Mouse (Mus musculus) cerebellum, postnatal 36 days (tissue): ENCODE results near the gene Abcg3.
"Not testable (repeated sequence)": the region's sequence is repeated elsewhere in the genome, so short reads cannot be mapped to it uniquely, and the experiment has no call there.

Experiments
- DNase-seq, 2 experiments: peaks; one replicate each; pipeline ENCODE4 v3.0.0; 2021 to 2022; ENCODE audit warnings: mixed read lengths in 2 of 2

Abcg3 gene

DNA sequence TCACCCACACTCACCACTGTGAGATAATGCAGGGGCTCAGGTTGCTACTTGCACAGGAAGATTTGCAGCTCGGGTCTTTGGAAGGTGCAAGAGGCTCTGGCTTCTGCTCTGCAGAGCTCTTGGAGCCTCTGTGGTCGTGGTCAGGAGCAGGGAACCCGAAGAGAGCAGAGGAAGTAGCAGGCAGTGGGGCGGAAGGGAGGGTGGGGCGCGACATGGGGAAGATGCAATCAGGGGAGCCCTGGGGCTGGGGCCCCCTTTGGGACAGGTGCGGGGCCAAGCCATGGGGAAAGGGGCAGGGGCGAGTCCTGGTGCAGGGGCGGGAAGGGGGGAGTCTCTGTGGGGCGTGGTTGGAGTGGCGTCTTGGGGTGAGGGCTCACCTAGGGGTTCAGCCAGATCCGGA lies at the start of gene Abcg3:
Gene Abcg3, minus strand, starts transcription at position 184 of the 400 bp plus-strand sequence.
- DNase-seq = no peak

DNA sequence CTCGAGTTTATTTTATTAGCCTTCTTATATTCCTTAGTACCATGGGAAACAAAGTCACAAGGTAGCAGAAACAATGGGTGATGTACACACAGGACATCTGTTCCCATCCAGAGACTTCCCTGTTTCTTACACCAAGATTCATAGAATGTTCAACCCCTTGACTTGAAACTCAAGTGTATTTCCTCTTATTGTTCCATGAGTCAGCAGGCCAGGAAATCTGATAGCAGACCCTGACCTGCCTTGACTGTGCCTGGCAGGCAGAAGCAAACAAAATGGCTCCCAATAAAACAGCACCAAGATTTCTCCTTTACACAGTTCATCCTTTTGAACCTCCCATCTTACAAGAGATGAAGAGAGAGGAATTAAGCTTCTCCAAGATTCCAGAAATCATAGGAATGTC lies 30.0 kb upstream of the Abcg3 start:
- DNase-seq = no peak

DNA sequence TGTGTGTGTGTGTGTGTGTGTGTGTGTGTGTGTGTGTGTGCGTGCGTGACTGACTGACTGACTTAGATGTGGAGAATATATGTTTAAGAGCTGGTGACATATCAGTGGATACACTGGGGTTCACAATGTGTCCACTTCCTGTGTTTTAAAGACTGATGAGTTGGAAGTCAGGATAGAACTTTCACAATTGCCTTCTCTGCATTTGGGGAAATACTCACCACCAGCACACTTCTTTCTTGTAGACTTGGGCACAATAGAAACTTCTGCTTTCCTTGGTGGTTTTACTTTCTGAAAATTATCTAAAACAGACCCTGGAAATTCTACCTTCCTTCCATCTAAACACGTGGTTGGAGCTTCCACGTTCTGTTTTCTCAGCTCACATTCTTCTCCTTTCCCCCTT lies 29.1 kb upstream of the Abcg3 start:
- DNase-seq = no peak

DNA sequence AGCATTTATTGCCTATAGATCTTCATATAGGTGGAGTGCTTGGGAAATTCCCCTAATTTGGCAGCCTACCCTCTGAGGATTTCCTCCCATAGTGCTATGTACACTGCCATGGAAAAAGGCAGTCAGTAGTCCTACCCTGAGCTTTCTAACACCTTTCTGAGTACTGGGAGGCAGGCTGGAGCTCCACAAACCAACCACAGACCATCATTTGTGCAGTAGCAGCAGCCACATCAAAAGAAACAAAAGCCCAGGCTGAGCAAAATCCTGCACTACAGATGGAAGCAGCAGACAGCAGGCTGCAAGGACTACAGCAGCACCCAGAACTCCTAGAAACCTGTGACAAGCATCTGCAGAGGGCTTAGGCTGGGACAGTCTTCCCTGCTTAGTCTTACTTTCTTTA lies 27.9 kb upstream of the Abcg3 start:
- no peak for DNase-seq

DNA sequence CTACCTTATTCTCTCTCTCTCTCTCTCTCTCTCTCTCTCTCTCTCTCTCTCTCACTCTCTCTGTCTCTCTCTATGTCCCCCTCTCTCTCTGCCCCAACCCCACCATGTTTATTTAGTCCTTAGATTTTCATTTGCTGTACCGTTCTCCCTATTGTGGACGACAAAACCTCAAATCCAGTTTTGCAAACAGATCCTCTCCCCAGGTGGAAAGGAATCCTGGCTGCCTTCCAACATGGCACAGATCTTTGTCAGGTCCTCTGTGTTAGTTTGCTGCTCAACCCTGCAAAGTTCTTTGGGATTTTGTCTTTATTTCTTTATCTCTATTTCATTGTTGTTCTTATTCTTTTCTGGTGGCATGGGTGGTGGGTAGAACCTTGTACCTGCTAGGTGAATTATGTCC lies 6.9 kb upstream of the Abcg3 start:
- peak; percentile 2 to 11 for DNase-seq

DNA sequence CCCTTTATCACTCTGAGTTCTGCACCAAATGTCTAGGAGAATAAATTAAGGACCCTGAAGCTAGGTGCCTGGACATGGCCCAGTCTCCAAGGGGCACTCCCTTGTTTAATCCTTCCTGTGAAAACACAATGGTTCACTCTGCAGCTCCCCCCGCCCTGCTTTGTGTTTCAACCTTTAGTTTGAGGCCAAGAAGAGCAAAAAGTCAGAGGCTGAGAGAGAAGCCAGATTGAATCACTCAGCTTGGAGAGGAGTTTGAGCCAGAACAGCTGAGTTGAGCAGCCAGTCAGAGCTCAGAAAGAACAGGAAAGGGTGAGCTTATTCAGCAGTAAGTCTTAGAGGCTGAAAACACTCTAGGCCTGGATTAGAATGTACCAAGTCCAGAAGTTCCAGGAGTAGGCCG lies 5.5 kb upstream of the Abcg3 start:
- DNase-seq = no peak

DNA sequence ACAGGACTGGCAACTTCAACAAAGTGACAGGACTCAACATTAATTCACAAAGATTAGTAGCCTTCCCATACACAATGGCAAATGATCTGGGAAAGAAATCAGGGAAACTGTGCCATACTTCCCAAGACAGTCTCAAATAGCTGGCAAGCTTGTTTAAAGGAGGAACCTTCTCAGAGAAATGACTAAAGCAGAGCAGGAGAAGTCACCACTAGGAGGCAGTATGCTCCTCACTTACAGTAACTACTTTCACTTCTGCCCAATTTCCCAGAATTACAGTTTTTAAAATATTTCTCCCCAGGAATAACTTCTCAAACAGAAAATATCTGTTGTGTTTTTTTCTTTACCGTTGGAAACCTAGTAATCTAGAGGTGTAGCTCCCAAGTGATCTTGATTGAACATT lies 4.2 kb upstream of the Abcg3 start:
- DNase-seq = peak in 1 of 2 experiments; percentile 4

DNA sequence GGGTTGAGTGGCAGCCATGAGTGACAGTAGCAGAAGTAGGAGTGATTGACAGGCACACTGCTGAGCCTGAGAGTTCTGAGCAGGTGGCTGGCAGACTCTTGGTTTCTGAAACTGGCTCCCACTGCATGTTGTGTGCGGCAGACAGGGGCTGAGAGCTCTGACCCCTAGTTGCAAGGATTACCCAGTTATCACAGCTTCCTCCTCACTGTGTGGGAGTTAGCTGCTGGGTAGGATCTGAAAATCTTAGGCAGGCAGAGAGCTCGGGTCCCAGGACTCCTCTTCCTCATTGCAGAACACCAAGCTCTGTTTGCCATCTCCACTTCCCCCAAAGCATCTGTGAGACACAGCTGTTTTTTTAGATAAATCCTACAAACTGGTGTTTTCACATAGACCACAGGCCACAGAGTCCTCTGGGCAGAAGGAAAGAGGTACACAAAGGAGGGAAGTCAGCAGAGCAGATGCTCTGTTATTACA lies 3.4 kb downstream of the Abcg3 start:
- DNase-seq = no peak

DNA sequence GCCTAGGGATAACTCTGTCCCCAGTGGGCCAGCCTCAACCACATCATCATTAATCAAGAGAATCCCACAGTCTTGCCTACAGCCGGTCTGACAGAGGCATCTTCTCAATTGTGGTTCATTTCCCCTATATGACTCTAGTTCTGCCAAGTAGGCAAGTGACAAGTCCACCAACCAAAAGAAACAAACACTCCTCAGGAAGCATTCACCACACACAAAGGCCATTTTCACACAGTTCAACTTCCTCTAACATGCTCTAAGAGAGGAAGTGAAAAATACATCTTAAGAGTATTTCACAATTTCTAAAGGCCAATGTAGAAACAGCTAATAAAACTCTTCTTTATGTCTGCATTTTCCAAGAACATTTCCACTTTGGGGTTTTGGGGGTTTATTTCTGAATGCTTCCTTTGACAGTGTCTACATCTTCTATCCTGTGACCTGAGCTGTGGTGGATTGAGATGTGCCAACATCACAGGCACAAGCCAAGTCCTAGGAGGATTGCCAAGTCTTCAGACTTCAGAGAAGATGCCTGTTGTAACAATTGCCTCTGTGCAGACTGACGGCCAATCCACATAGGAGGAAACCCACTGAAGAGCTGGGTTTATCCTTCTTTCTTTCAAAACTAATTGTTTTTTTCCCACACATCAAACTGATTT lies 24.3 kb downstream of the Abcg3 start:
- DNase-seq = no peak

DNA sequence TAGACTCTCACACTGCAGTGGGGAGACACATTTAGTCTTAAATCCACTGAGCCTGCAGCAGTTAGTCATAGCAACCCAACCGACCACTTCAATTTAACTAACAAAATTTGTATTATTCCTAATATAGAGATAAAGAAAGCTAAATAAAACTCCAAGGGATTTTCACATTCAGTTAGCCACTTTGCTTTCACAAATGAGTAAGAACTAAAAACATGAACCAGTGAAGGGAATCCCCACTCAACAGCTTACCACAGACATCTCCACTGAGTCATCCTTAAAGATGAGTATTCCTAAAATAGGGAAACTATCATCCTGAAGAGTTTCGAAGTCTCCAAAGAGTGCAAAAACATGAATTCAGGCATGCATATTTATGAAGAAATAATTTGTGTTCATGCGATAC lies 27.3 kb downstream of the Abcg3 start:
- DNase-seq = no peak

DNA sequence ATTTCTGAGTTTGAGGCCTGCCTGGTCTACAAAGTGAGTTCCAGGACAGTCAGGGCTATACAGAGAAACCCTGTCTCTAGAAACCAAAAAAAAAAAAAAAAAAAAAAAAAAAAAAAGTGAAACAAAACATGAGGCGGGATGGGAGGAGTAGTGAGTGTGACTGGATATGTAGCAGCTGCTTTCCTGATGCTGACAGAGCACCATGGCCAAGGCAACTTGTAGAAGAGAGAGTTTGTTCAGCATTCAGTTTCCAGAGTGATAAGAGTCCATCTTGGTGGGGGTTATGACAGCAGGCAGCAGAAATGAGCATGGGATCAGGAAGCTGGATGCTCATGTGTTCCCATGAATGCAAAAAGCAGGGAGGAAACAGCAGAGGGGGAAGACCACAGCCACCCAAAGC lies 35.6 kb downstream of the Abcg3 start:
- no peak for DNase-seq

DNA sequence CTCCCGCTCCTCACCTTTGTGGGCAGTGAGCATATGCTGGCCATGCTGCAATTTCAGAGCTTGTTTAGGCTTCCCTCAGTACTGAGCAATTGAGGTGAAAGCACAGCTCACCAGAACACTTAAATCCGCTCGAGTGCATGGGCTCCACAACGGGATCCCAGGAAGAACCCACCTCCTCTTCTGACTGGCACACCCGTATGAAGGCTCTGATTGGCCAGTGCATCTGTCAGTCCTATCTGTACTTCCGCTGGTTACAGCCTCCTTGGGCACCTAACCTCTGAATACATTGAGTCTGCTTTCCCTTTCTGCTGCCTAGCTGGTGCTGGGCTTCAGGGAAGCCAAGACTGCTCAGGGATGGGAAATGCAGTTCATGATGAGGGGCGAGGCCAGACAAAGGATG lies 48.4 kb downstream of the Abcg3 start:
- no peak for DNase-seq

DNA sequence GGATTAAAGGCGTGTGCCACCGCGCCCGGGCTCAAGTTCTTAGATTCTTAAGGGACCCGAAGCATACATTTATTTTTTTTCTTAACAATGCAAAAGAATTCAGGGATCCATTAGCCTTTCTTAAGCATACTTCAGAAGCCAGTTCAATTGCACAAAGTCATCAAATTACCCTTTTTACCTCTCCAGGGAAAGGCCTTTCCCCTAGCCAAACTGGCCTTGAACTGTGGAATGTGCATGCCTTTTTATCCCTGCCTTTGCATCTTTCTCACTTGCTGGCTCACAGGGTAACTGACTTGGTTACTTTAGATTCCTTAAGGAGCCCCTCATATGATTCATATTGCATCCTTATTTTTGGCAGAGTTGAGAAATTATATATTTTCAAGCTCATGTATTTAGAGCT lies 76.0 kb downstream of the Abcg3 start:
- not testable (repeated sequence) for DNase-seq
